Mouse (Mus musculus): ENCODE data around the gene Bcar3. TPM values are rescaled to one million over a fixed set of nuclear protein-coding genes. Genes with fewer than 3 reads are reported as not detected.

Gene Bcar3
- polyA plus RNA-seq, 1 experiment from 2014 or later = 4.4 TPM

DNA sequence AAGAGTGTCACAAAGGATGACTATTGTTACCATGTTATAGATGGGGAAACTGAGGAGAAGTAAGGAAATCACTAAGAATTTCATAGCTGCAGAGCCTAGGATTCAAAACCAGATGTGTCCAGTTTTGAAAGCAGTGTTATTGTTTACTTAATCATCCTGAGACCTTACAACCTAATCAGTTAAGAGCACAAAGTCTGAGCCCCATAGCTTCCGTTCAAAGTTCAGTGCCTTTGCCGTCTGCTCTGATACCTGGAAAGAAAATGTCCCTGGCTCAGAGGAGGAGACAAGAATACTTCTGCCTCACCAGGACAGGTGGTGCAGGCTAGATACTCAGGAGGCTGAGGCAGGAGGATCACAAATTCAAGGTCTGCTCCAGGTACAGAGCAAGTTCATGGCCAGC is 117.7 kb downstream of the Bcar3 start:
- H3K27me3 ChIP-seq (ENCODE audit: control insufficient read depth, insufficient read depth, low read length) = no peaks in the 10 kb centered on the region
- ATAC-seq (ENCODE audit: low read depth) = no peak

GRCm38 (mm10) chr3:122413729-122414561 is 120.0 kb downstream of the Bcar3 start:
- no peak overlapping the region for H3K27ac ChIP-seq (ENCODE audit: low read depth, low read length)
- H3K4me1 ChIP-seq (ENCODE audit: control insufficient read depth, insufficient read depth, low read length) = peaks cover 7% of the 10 kb centered on the region; the same call in 1 of the 2 replicates
- H3K27me3 ChIP-seq (ENCODE audit: control insufficient read depth, insufficient read depth, low read length) = no peaks in the 10 kb centered on the region
- H3K4me2 ChIP-seq (ENCODE audit: low read depth, low read length) = peak overlapping the region; percentile 44
- peak overlapping the region; percentile 17; the same call in 1 of the 2 replicates for H3K4me3 ChIP-seq (ENCODE audit: low read depth, low read length)
- no peak overlapping the region for H3K9ac ChIP-seq (replicated peaks; ENCODE audit: low read depth, low read length)
- 8% methylated on average over 17 of the region's 17 CpGs for WGBS
- peak; percentile 74 for ATAC-seq (ENCODE audit: low read depth)
- H3K36me3 ChIP-seq (ENCODE audit: control insufficient read depth, insufficient read depth, low read length) = no peaks in the 10 kb centered on the region
- no peaks in the 10 kb centered on the region for H3K9me3 ChIP-seq (ENCODE audit: control insufficient read depth, low read length)

More for the DNA sequence above, 117.7 kb downstream of the Bcar3 start:
- H3K4me1 ChIP-seq (ENCODE audit: control insufficient read depth, insufficient read depth, low read length) = peaks cover 5% of the 10 kb centered on the region; the same call in 1 of the 2 replicates
- H3K36me3 ChIP-seq (ENCODE audit: control insufficient read depth, insufficient read depth, low read length) = no peaks in the 10 kb centered on the region
- H3K4me3 ChIP-seq (ENCODE audit: low read depth, low read length) = no peak overlapping the region
- no peak overlapping the region for H3K9ac ChIP-seq (replicated peaks; ENCODE audit: low read depth, low read length)
- H3K4me2 ChIP-seq (ENCODE audit: low read depth, low read length) = no peak overlapping the region
- no peaks in the 10 kb centered on the region for H3K9me3 ChIP-seq (ENCODE audit: control insufficient read depth, low read length)
- 92% methylated on average over 2 of the region's 2 CpGs for WGBS
- no peak overlapping the region for H3K27ac ChIP-seq (ENCODE audit: low read depth, low read length)

- no peak for ATAC-seq (ENCODE audit: low read depth)
- no peak overlapping the region for H3K9ac ChIP-seq (replicated peaks; ENCODE audit: low read depth, low read length)
- no peaks in the 10 kb centered on the region for H3K27me3 ChIP-seq (ENCODE audit: control insufficient read depth, insufficient read depth, low read length)
- no peak overlapping the region for H3K4me2 ChIP-seq (ENCODE audit: low read depth, low read length)
- no peaks in the 10 kb centered on the region for H3K36me3 ChIP-seq (ENCODE audit: control insufficient read depth, insufficient read depth, low read length)
- no peak overlapping the region for H3K27ac ChIP-seq (ENCODE audit: low read depth, low read length)
- peaks cover 12% of the 10 kb centered on the region for H3K4me1 ChIP-seq (ENCODE audit: control insufficient read depth, insufficient read depth, low read length)
- no peaks in the 10 kb centered on the region for H3K9me3 ChIP-seq (ENCODE audit: control insufficient read depth, low read length)
- WGBS = 66% methylated on average over 8 of the region's 8 CpGs
- H3K4me3 ChIP-seq (ENCODE audit: low read depth, low read length) = no peak overlapping the region
These were observed 120.9 kb downstream of the Bcar3 start for GRCm38 (mm10) chr3:122414868-122415267.

- peaks cover 6% of the 10 kb centered on the region; the same call in 1 of the 2 replicates for H3K27me3 ChIP-seq (ENCODE audit: control insufficient read depth, insufficient read depth, low read length)
- H3K4me2 ChIP-seq (ENCODE audit: low read depth, low read length) = no peak overlapping the region
- 38% methylated on average over 11 of the region's 11 CpGs for WGBS
- H3K4me1 ChIP-seq (ENCODE audit: control insufficient read depth, insufficient read depth, low read length) = peaks cover 12% of the 10 kb centered on the region
- ATAC-seq (ENCODE audit: low read depth) = no peak
- H3K4me3 ChIP-seq (ENCODE audit: low read depth, low read length) = no peak overlapping the region
- no peaks in the 10 kb centered on the region for H3K9me3 ChIP-seq (ENCODE audit: control insufficient read depth, low read length)
- no peaks in the 10 kb centered on the region for H3K36me3 ChIP-seq (ENCODE audit: control insufficient read depth, insufficient read depth, low read length)
- H3K27ac ChIP-seq (ENCODE audit: low read depth, low read length) = no peak overlapping the region
- H3K9ac ChIP-seq (replicated peaks; ENCODE audit: low read depth, low read length) = no peak overlapping the region
These were observed 123.5 kb downstream of the Bcar3 start for GRCm38 (mm10) chr3:122417466-122417865.

GRCm38 (mm10) chr3:122418564-122419274 is 124.8 kb downstream of the Bcar3 start:
- peak overlapping the region; percentile 58; the same call in 1 of the 2 replicates for H3K4me3 ChIP-seq (ENCODE audit: low read depth, low read length)
- 32% methylated on average over 16 of the region's 16 CpGs for WGBS

DNA sequence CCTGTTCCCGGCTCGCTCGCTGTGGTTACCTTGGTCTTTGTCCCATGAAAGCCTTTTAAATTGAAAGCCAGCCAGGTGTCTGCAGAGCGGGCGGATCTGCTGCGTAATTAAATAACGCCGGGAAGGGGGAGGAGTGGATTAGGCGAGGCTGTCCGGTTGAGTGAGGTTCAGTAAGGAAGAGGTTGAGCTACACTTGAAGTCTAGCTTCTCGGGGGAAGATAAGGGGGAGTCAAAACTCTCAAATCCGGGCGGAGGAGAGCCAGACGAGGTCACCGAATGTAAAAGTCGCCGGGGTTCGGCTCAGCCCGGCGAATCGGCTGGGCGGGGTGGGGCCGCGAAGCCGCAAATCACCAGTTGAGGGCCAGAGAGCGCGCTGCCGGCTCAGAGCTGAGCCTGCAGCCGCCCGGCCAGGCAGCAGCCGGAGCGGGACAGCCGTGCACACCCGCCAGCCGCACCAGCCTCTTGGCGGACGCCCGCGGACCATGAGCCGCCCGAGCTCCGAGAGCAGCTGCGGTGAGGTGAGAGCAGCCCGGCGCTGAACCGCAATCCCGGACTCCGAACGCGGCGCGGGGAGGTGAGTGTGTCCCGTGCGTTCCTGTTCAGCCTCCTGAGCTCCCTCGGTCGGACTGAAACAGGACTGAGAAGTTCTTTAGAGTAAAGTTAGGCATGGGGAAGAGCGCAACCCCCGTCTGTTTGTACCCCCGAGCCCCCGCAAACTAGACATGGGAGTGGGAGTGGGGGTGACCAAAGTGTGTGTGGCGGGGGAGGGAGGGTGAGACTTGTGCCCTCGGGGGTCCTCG is 125.9 kb downstream of the Bcar3 start:
- Histone ChIP-seq H3K4me3 (ENCODE audit: low read depth, low read length) (peak overlapping the region; percentile 58), H3K27me3 (ENCODE audit: control insufficient read depth, insufficient read depth, low read length) (peaks cover 6% of the 10 kb centered on the region; the same call in 1 of the 2 replicates)
- peak; percentile 88 for ATAC-seq (ENCODE audit: low read depth)

More at GRCm38 (mm10) chr3:122418564-122419274, 124.8 kb downstream of the Bcar3 start:
- no peak overlapping the region for H3K9ac ChIP-seq (replicated peaks; ENCODE audit: low read depth, low read length)
- no peaks in the 10 kb centered on the region for H3K9me3 ChIP-seq (ENCODE audit: control insufficient read depth, low read length)
- H3K36me3 ChIP-seq (ENCODE audit: control insufficient read depth, insufficient read depth, low read length) = no peaks in the 10 kb centered on the region
- peaks cover 12% of the 10 kb centered on the region for H3K4me1 ChIP-seq (ENCODE audit: control insufficient read depth, insufficient read depth, low read length)
- ATAC-seq (ENCODE audit: low read depth) = no peak
- no peak overlapping the region for H3K27ac ChIP-seq (ENCODE audit: low read depth, low read length)
- H3K27me3 ChIP-seq (ENCODE audit: control insufficient read depth, insufficient read depth, low read length) = peaks cover 6% of the 10 kb centered on the region; the same call in 1 of the 2 replicates
- H3K4me2 ChIP-seq (ENCODE audit: low read depth, low read length) = peak overlapping the region; percentile 96

DNA sequence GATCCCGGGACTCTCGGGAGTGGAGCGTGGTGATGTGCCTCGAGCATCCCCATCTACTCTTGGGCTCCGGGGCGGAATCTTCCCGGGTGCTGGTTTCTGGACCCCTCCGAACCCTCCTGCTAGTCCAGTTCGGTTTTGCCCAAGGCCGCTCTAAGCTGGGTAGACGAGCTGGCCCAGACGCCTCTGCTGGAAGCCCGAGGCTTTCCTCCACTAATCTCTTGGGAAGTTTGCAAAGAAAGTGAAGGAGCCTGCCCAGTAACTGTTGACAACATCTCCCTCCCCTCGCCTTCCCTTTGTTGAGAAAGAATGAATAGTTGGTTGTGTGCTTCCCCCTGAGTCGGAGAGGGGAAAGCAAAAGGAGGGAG is 126.5 kb downstream of the Bcar3 start:
- no peaks in the 10 kb centered on the region for H3K9me3 ChIP-seq (ENCODE audit: control insufficient read depth, low read length)
- H3K27me3 ChIP-seq (ENCODE audit: control insufficient read depth, insufficient read depth, low read length) = peaks cover 6% of the 10 kb centered on the region; the same call in 1 of the 2 replicates
- peak; percentile 57 for ATAC-seq (ENCODE audit: low read depth)
- peaks cover 7% of the 10 kb centered on the region; the same call in 1 of the 2 replicates for H3K4me1 ChIP-seq (ENCODE audit: control insufficient read depth, insufficient read depth, low read length)
- H3K9ac ChIP-seq (replicated peaks; ENCODE audit: low read depth, low read length) = peak overlapping the region; percentile 68
- WGBS = under 1% methylated on average over 15 of the region's 15 CpGs
- H3K36me3 ChIP-seq (ENCODE audit: control insufficient read depth, insufficient read depth, low read length) = no peaks in the 10 kb centered on the region
- no peak overlapping the region; the same call in 1 of the 2 replicates for H3K27ac ChIP-seq (ENCODE audit: low read depth, low read length)
- H3K4me3 ChIP-seq (ENCODE audit: low read depth, low read length) = peak overlapping the region; percentile 58
- peak overlapping the region; percentile 96 for H3K4me2 ChIP-seq (ENCODE audit: low read depth, low read length)

More for the DNA sequence above, 125.9 kb downstream of the Bcar3 start:
- Histone ChIP-seq H3K9me3 (ENCODE audit: control insufficient read depth, low read length) (no peaks in the 10 kb centered on the region), H3K36me3 (ENCODE audit: control insufficient read depth, insufficient read depth, low read length) (no peaks in the 10 kb centered on the region), H3K4me2 (ENCODE audit: low read depth, low read length) (peak overlapping the region; percentile 96), H3K4me1 (ENCODE audit: control insufficient read depth, insufficient read depth, low read length) (peaks cover 7% of the 10 kb centered on the region; the same call in 1 of the 2 replicates), H3K27ac (ENCODE audit: low read depth, low read length) (no peak overlapping the region; the same call in none of the 2 replicates), H3K9ac (replicated peaks; ENCODE audit: low read depth, low read length) (peak overlapping the region; percentile 68)
- WGBS = under 1% methylated on average over 63 of the region's 63 CpGs

DNA sequence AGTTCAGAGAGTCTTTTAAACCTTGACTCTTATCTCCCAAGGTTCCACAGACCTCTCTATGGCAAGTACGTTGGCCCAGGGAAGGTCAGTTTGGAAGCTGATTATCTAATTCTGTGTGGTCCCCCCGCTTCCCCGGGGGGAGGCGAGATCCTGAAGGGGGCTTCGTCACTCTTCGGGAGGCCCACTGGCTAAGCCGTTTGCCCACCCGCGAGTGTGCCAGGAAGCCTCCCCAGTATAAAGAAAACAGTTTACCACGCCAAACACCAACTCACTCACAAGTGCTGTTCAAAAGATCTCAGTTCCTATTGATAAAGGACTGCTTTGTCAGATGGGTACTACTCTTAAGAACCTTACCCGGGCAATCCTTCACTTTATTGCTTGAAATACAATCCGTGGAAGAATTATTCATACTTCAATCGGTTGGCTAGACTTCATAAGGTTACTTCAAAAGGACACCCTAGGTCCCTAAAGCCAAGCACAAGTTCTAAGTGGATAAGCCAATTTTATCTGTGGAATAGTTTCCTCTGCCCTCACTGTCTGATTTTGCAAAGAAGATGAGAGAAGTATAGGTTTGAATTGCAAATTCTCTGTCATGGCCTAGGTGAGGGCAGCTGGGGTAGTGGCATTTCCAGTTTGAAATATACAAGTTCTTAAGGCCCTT is 127.2 kb downstream of the Bcar3 start:
- no peaks in the 10 kb centered on the region for H3K9me3 ChIP-seq (ENCODE audit: control insufficient read depth, low read length)
- no peak overlapping the region for H3K27ac ChIP-seq (ENCODE audit: low read depth, low read length)
- H3K27me3 ChIP-seq (ENCODE audit: control insufficient read depth, insufficient read depth, low read length) = peaks cover 6% of the 10 kb centered on the region; the same call in 1 of the 2 replicates
- ATAC-seq (ENCODE audit: low read depth) = no peak
- no peaks in the 10 kb centered on the region for H3K36me3 ChIP-seq (ENCODE audit: control insufficient read depth, insufficient read depth, low read length)
- H3K4me3 ChIP-seq (ENCODE audit: low read depth, low read length) = peak overlapping the region; percentile 58
- peaks cover 7% of the 10 kb centered on the region; the same call in 1 of the 2 replicates for H3K4me1 ChIP-seq (ENCODE audit: control insufficient read depth, insufficient read depth, low read length)
- H3K9ac ChIP-seq (replicated peaks; ENCODE audit: low read depth, low read length) = 0 out of 2 replicates have a peak overlapping the region, but pooled peaks have one; percentile 68
- H3K4me2 ChIP-seq (ENCODE audit: low read depth, low read length) = peak overlapping the region; percentile 96
- WGBS = 8% methylated on average over 13 of the region's 13 CpGs
